Mouse (Mus musculus) limb, embryonic 11.5 days (tissue): ENCODE results near the gene Gm128. TPM values are rescaled to one million over a fixed set of nuclear protein-coding genes. Genes with fewer than 3 reads are reported as not detected.

Experiments used
- polyA plus RNA-seq: library from polyadenylated mRNA; unstranded; fragments of >200 nt; fragmentation: Nextera tagmentation; extraction: Ambion mirVana; gene quantifications from 2 replicates; pipeline ENCODE4 v1.2.1, GENCODE M21; 2014

Gm128 gene
- polyA plus RNA-seq, 1 experiment from 2014 or later = 0.53 TPM

Other genes with a start within 250 kb of the Gm128 start
- gene Zfp687, start 226.2 kb downstream of the Gm128 start, polyA plus RNA-seq = 28.5 and 33.5 TPM in 2 replicates
- 331 and 340 TPM in 2 replicates for gene Psmd4, start 199.0 kb downstream of the Gm128 start, polyA plus RNA-seq
- 15.4 and 17.3 TPM in 2 replicates for gene Pip5k1a, start 134.7 kb downstream of the Gm128 start, polyA plus RNA-seq
- gene Vps72, start 130.6 kb downstream of the Gm128 start, polyA plus RNA-seq = 254 and 281 TPM in 2 replicates
- 0.72 and 0.88 TPM in 2 replicates for gene Tmod4, start 117.1 kb downstream of the Gm128 start, polyA plus RNA-seq
- 67.7 and 76.8 TPM in 2 replicates for gene Scnm1, start 107.6 kb downstream of the Gm128 start, polyA plus RNA-seq
- gene Lysmd1, start 107.5 kb downstream of the Gm128 start, polyA plus RNA-seq = 12.8 and 13.3 TPM in 2 replicates
- gene Tnfaip8l2, start 99.2 kb downstream of the Gm128 start, polyA plus RNA-seq = 1.6 TPM in 2 replicates
- gene Sema6c, start 81.1 kb downstream of the Gm128 start, polyA plus RNA-seq = 12.8 and 15.2 TPM in 2 replicates
- gene Gabpb2, start 23.7 kb downstream of the Gm128 start, polyA plus RNA-seq = 8.7 and 8.9 TPM in 2 replicates
- gene Cdc42se1, start 12.9 kb downstream of the Gm128 start, polyA plus RNA-seq = 80.1 and 89.6 TPM in 2 replicates
- 14.8 and 18.2 TPM in 2 replicates for gene Mllt11, start 9.4 kb downstream of the Gm128 start, polyA plus RNA-seq
- gene Bnipl, start 9.6 kb upstream of the Gm128 start, polyA plus RNA-seq = 1.1 and 1.6 TPM in 2 replicates
- gene Mindy1, start 39.7 kb upstream of the Gm128 start, polyA plus RNA-seq = 34.9 and 35.4 TPM in 2 replicates
- 26.8 and 27.6 TPM in 2 replicates for gene Prune1, start 40.5 kb upstream of the Gm128 start, polyA plus RNA-seq
- 1.6 and 1.8 TPM in 2 replicates for gene Anxa9, start 65.6 kb upstream of the Gm128 start, polyA plus RNA-seq
- gene Cers2, start 73.2 kb upstream of the Gm128 start, polyA plus RNA-seq = 132 and 138 TPM in 2 replicates
- gene Setdb1, start 115.6 kb upstream of the Gm128 start, polyA plus RNA-seq = 62.3 and 67.8 TPM in 2 replicates
- gene 4930558C23Rik, start 161.2 kb upstream of the Gm128 start, polyA plus RNA-seq = 0.27 TPM in 1 of 2 replicates, not detected in the other
- gene Arnt, start 192.8 kb upstream of the Gm128 start, polyA plus RNA-seq = 32.0 and 37.1 TPM in 2 replicates